Mouse (Mus musculus) forebrain, postnatal 0 days (tissue): ENCODE measurements at regions not wholly inside any gene's neighbourhood (a gene's known extent, or its start where the extent isn't known, plus 50 kb on each side); places are given as distances from the start of the nearest gene placed in this dataset.

ENCODE experiments used
- ATAC-seq: fragments of 200-750 bp; cut with Nextera tagmentation; 2 replicates; pipeline ENCODE4 v1.8.0; 2017; ENCODE audit warnings: mild to moderate bottlenecking, moderate library complexity
- DNase-seq: peaks from one replicate; pipeline ENCODE4 v3.0.0-alpha.2; 2015
- H3K27ac ChIP-seq: fragments of 300-500 bp; sonication (generic); 2 replicates; pipeline ENCODE4 v1.5.1; 2014; ENCODE audit warnings: low read depth, mild to moderate bottlenecking, antibody characterized with exemption, low read length, moderate library complexity, mixed read lengths
- H3K27me3 ChIP-seq: fragments of 300-500 bp; sonication (generic); 2 replicates; pipeline ENCODE4 v1.6.1; 2014; ENCODE audit warnings: mild to moderate bottlenecking, low read length, mixed read lengths; ENCODE audit not compliant: insufficient read depth
- H3K36me3 ChIP-seq: fragments of 300-500 bp; sonication (generic); 2 replicates; pipeline ENCODE4 v1.6.1; 2014; ENCODE audit warnings: mild to moderate bottlenecking, moderate library complexity; ENCODE audit not compliant: insufficient read depth
- H3K4me1 ChIP-seq: fragments of 300-500 bp; sonication (generic); 2 replicates; pipeline ENCODE4 v1.6.1; 2014; ENCODE audit warnings: antibody characterized with exemption; ENCODE audit not compliant: insufficient read depth
- H3K4me2 ChIP-seq: fragments of 300-500 bp; sonication (generic); 2 replicates; pipeline ENCODE4 v1.6.1; 2014; ENCODE audit warnings: low read depth, mild to moderate bottlenecking, moderate library complexity
- H3K4me3 ChIP-seq: fragments of 300-500 bp; sonication (generic); 2 replicates; pipeline ENCODE4 v1.5.1; 2014; ENCODE audit warnings: low read depth, low read length, mixed read lengths
- H3K9ac ChIP-seq: fragments of 300-500 bp; sonication (generic); 2 replicates; pipeline ENCODE4 v1.6.1; 2014; ENCODE audit warnings: mild to moderate bottlenecking
- H3K9me3 ChIP-seq: fragments of 300-500 bp; sonication (generic); 2 replicates; pipeline ENCODE4 v1.6.1; 2016; ENCODE audit warnings: low read length
- CTCF ChIP-seq: sonication (generic); IDR thresholded peaks from 2 replicates; pipeline ENCODE4 v1.5.1; 2016; ENCODE audit warnings: antibody characterized with exemption, control low read depth, low read depth
- WGBS: fragments of 180-500 bp; shearing (Covaris S2); extraction: QIAGEN DNeasy Blood & Tissue Kit; methylation state at CpG from one replicate; pipeline ENCODE4 v1.1.7; 2014; 5-methylcytosine and 5-hydroxymethylcytosine counted together

- no peaks in the 10 kb centered on the region for H3K36me3 ChIP-seq
- TF ChIP-seq CTCF = no peak
- H3K4me1 ChIP-seq = no peaks in the 10 kb centered on the region
- no peak overlapping the region for H3K4me2 ChIP-seq
- DNase-seq (no peak), ATAC-seq (no peak)
- no peak overlapping the region for H3K27ac ChIP-seq
- no peaks in the 10 kb centered on the region for H3K9me3 ChIP-seq
- no peak overlapping the region for H3K9ac ChIP-seq
- 66% methylated on average over 13 of the region's 13 CpGs for WGBS
- no peak overlapping the region for H3K4me3 ChIP-seq
- H3K27me3 ChIP-seq = no peaks in the 10 kb centered on the region
These were observed 115.3 kb downstream of the Anxa2 start for GRCm38 (mm10) chr9:69568631-69569230.

- Histone ChIP-seq H3K36me3 (no peaks in the 10 kb centered on the region), H3K4me2 (no peak overlapping the region), H3K9me3 (no peaks in the 10 kb centered on the region), H3K4me3 (no peak overlapping the region), H3K4me1 (no peaks in the 10 kb centered on the region), H3K9ac (no peak overlapping the region), H3K27me3 (no peaks in the 10 kb centered on the region), H3K27ac (no peak overlapping the region)
- DNase-seq (no peak), ATAC-seq (no peak)
- 86% methylated on average over 3 of the region's 3 CpGs for WGBS
- no peak for TF ChIP-seq CTCF
These were observed 114.8 kb downstream of the Anxa2 start for GRCm38 (mm10) chr9:69568222-69568621.

GRCm38 (mm10) chr9:69566996-69567395 is 113.6 kb downstream of the Anxa2 start:
- Histone ChIP-seq H3K27me3 (no peaks in the 10 kb centered on the region), H3K27ac (no peak overlapping the region), H3K36me3 (no peaks in the 10 kb centered on the region), H3K9me3 (no peaks in the 10 kb centered on the region), H3K4me2 (no peak overlapping the region), H3K4me3 (no peak overlapping the region), H3K9ac (no peak overlapping the region), H3K4me1 (no peaks in the 10 kb centered on the region)
- WGBS = 67% methylated on average over 6 of the region's 6 CpGs
- DNase-seq (no peak), ATAC-seq (no peak)
- no peak for TF ChIP-seq CTCF

- ATAC-seq = no peak
- no peak for TF ChIP-seq CTCF
- Histone ChIP-seq H3K4me3 (no peak overlapping the region), H3K4me1 (no peaks in the 10 kb centered on the region), H3K9ac (no peak overlapping the region), H3K4me2 (no peak overlapping the region), H3K27me3 (no peaks in the 10 kb centered on the region), H3K27ac (no peak overlapping the region), H3K36me3 (no peaks in the 10 kb centered on the region), H3K9me3 (no peaks in the 10 kb centered on the region)
- 84% methylated on average over 5 of the region's 5 CpGs for WGBS
- no peak for DNase-seq
These were observed 89.8 kb downstream of the Anxa2 start for GRCm38 (mm10) chr9:69543241-69543640.
